Mouse (Mus musculus): ENCODE data around the gene Adam12.

Adam12 gene

DNA sequence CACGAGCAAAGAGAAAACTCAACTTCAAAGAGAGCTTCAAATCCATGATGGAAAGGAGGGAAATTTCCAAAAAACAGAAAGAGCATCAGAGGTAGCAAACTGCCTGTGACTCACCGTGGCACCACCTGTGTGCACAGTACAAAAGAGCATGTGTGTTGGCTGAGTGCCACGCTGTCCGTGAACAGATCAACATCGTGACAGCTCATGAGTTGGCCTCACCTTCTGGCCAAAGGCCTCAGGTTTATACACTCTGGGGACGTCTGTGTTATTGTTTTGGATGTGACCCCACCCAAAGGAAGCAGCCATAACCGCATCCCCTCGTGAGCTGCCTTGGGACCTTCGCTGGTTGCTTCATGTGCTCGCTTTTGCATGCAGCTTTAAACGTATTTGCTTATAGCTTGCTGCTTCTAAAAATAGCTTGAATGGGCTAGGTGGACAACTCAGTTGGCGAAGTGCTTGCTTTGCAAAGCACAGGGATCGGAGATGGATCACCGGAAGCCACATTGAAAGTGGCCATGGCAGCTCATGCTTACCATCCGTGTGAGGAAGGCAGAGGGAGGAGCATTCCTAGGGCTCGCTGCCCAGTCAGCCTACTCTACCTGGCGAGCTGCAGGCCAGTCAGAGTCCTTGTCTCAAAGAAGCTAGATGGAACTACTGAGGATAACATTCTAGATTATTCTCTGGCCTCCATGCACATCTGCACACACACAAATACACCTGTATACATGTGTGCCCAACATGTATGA, 151.8 kb downstream of the Adam12 start:
- no peak for DNase-seq

DNA sequence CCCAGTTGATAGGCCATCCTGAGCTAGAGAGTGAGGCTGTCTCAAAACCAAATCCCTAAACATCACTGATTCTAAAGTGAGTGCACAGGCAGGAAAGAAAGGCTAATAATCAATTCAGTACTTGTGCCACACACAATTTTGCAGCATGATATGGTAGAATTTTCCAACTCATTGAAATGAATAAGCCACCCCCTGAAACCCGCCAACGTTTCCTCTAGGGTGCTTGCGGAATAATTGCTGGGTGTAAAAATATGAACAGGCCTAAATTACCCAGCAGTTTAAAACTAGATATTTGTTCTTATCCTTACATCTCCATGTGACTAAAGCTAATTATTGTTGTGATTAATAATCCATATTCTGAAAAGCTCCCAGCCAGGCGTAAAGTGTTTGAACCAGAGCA, 154.3 kb downstream of the Adam12 start:
- DNase-seq: no peak

DNA sequence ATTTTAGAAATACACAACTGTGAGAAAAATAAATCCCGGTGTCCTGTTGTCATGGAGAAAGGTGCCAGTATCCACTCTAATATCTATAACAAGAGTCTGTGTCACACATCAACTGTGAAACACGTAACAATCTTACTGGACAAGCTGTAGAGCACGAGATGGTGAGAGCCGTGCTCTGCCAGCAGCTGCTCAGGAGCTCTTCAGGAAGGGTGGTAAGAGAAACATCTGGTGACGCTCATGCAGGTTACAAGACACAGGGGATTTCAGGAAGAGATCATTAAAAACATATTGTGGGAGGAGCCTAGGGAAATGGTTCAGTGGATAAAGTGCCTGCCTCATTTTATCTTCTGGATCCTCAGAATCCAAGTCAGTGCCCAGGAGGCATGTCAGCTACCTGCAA, 158.9 kb downstream of the Adam12 start:
- DNase-seq: no peak

DNA sequence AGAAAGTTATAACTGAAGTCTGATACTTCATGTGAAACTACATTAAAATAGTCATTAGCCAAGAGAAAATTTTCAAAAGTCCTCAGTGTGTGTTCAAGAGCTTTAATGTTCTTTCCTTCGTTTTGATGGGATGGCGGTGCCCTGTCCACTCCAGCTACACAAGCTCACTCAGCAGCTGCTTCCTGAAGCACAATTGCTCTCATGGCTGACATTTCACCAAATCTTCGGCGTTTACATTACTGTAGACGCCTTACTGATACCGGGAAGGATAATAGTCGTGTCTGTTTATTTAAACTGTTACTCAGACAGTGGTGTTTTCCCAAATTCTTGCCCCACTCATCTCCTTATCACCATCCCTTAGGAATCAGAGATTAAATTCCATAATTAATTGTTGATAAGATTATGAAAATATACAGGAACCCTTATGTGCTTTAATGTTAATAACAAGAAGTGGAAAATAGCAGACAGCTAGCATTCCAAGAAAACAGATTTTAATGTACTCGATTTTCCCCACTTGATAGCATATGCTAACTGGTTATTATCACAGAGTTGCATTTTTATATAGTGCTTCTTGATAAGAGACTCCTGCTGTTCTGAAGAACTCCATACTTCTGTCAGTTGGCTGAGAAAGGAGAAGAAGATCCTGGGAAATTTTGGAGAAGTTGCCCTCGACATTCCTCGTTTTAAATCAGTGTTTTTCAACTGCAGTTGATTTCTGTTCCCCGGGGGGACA, 160.6 kb downstream of the Adam12 start:
- DNase-seq: no peak

DNA sequence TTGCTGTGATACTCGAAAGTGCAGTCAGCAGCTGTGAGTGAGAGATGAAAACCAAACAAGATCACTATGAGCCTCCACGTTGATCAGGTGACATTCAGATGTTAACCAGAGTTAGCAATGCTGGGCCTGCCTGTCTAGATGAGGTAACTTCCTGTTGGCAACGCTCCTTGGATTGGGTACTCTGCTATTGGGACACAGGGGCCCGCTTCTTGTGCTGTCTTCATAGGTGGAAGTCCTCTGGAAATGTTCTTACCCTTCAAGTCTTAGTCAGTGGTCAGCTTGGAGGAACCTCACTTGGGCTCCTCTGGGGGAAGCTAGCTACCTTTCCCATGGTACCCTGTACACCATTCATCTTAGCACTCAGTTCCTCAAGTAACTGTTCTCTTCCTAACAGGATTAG, 169.3 kb downstream of the Adam12 start:
- no peak for DNase-seq

DNA sequence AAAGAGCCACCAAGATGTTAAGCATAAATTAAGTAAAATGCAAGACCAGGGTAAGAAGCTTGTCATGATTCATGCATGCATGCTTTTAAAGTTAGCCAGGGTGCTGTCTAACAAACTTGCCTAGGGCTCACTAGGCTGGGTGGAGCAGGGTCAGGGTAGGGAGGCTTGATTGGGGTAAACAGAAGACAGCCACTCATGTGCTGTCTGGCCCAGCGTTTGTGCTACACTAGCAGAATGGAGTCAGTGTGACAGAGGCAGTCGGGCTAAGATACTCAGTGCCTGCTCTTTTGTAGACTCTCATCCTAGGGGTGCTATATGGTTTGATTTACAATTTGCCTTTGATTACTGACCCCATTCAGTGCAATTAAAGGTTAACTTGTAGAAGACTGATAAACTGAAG, 179.5 kb downstream of the Adam12 start:
- no peak for DNase-seq

DNA sequence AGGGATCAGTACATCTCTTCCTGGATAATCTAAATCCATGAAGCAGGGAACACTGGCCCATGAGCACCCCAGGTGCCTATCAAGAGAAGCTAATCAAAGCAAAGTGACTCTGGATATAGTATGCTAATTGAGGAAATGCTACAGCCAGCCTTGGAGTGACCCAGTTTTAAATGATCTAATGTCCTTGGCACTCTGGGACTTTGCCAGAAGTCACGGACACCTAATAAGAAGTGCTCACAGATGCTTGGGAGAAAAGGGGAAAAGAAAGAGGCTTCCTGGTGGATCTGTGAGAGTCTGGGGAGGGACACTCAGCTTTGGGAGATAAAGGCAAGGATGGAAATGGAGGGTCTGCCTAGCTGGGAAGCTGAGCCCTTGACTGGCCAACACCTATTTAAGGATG, 181.6 kb downstream of the Adam12 start:
- DNase-seq: no peak

DNA sequence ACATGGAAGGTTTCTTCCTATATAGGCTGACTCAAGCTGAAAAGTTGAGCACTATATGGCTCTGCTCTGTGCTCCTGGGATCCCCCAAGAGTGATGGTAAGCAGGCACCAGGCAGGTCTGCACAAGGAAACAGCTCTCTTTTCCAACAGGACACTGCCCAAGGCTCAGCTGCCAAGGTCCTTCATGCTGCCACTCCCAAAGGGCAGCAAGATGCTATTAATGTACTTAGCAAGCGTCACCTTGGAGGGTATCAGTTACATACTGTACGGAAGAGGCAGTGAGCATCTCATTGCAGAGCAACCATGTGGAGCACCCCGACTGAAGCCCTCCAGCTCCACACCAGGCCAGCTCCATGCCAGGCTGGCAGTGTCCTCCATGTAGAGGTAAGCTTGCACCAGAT, 185.6 kb downstream of the Adam12 start:
- DNase-seq: no peak

DNA sequence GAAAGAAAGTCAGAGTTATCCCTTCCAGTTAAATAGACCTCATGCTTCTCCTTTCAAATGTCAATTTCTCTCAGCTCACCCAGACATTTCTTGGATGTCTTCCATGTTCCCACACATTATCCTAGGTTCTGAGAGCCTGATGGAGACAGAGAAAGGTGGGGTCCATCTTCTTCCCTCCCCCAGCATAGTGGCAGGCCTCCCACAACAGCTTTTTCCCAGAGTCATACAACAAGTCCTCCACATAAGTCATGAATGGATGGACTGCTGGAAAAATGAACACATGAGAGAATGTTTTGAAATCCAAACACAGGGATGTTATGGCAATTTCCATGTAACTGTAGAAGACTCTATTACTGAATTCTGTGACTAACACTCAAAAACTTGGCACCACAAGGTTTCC, 188.4 kb downstream of the Adam12 start:
- DNase-seq: no peak

DNA sequence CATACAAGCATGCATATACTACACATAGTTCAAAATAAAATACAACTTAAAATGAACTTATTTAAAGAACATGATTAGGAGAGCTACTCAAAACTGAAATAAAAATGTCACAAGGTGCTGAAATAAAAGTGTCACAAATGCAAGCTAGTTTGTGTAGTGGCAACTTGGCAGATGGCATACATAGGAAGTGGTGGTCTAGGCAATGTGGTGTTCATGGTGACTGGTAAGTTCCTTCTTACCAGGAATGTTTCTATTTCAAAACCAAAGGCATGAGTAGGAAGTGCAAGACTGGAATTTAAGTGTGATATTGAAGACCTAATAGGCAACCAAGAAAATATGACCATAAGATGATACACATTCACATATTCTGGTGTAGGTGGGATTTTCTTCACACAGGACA, 189.3 kb downstream of the Adam12 start:
- DNase-seq: no peak

DNA sequence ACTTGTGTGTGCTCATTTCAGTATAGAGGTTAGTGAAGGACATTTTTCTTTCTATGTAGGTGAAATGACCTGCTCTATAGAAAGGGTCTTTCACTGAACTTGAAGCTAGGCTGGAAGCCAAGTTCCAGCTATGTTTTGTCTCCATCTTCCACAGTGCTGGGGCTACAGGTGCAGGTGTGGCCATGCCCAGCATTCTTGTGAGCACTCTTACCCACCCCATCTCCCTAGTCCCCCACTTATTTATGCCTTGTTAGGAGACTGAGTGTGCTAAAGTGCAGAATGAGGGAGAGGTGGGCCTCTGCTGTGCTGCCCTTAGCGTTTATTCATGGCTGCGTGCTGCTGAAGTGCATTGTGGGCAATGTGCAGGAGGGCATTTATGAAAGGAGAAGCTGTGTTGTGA, 198.0 kb downstream of the Adam12 start:
- DNase-seq: no peak

DNA sequence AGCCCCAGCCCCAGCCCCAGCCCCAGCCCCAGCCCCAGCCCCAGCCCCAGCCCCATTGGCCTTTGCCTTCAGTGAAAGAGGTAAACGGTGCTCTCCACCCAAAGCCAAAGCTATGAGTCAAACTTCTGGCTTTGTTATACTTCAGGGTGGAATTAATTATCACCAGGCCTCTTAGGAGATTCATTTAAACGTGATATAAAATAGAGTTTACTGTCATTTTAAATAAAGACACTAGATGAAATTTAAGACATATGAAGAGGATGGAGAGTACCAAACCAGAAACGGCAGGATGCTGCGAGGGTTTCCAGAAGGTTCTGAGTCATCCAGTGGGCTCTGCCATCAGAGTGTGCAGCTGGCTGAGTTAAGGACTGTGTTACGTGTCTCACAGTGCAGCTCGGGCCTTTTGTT, 199.0 kb downstream of the Adam12 start:
- no peak for DNase-seq

DNA sequence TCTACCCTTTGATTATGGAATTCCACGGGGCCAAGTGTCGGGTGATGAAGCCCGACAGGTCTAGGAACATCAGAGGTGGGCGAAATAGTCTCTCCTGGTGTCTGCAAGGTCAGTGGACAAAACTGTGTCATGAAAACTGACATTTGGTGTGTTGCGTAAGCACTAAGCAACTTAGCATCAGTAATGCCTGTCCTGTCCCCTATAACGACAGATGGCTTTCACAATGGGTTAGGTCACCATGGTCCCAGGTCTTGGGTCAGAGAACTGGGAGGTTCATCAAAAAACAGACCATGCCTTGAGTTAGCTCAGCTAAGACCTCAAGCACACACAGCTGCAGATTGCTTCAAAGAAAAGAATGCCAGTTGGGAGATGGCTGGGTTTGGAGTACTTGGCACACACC, 200.2 kb downstream of the Adam12 start:
- DNase-seq: no peak

DNA sequence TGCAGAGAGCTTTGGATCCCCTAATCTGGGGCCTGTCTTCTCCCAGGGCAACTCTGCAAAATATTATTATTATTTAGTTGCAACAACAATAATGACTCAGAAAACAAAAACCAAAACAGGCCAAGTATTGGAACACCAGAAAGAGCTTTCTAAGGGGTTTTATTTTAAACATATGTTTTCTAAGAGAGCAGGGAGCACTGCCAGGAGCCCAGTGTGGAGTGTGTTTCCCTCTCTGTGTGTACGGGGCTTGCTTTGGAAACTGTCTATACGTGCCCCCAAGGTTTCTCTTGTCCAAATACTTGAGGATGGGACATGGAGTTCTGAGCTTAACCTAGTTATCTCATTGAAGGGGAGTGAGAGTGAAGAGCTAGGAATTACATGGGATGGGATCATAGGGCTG, 200.7 kb downstream of the Adam12 start:
- no peak for DNase-seq

DNA sequence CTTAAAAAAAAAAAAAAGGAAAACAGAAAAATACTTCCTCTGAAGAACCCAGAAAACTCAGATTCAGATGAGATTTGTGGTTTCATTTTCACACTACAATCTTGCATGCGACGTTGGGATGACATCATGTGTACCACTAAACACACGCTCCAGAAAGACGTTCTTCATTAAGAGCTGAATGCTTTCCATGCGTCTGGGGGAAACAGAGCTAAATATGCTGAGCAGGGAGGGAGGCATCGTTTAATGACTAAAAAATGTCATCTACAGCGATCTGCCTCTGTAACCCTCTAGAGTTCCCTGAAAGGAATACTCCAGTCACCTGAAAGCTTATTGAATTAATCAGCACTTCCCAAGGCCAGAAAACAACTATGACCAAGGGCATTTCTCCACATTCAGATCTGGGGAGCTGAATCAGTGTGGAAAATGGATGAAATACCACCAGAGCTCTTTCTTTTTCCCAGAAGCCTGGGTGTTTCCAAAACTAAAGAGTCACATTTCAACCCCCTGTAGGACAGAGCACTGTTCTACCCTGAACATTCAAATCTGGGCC, 203.6 kb downstream of the Adam12 start:
- no peak for DNase-seq

DNA sequence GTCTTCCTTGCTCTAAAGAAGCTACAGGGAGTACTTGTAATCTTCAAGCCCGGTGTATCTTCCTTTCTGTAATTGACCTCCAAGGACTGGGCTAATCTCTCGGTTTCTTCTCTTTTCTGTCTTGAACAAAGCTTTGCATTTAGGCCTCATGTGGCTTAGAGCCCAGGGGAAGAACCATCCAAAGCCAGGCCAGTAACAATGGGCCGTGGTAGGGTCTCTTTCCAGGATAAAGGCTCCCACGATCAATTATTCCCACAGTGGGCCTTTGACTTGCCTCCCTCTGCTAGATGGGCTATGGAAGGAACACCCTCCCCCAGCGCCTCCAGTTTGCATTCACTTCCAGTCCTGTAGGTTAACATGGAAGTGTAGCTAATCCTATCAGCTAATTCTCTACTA, 204.9 kb downstream of the Adam12 start:
- no peak for DNase-seq

DNA sequence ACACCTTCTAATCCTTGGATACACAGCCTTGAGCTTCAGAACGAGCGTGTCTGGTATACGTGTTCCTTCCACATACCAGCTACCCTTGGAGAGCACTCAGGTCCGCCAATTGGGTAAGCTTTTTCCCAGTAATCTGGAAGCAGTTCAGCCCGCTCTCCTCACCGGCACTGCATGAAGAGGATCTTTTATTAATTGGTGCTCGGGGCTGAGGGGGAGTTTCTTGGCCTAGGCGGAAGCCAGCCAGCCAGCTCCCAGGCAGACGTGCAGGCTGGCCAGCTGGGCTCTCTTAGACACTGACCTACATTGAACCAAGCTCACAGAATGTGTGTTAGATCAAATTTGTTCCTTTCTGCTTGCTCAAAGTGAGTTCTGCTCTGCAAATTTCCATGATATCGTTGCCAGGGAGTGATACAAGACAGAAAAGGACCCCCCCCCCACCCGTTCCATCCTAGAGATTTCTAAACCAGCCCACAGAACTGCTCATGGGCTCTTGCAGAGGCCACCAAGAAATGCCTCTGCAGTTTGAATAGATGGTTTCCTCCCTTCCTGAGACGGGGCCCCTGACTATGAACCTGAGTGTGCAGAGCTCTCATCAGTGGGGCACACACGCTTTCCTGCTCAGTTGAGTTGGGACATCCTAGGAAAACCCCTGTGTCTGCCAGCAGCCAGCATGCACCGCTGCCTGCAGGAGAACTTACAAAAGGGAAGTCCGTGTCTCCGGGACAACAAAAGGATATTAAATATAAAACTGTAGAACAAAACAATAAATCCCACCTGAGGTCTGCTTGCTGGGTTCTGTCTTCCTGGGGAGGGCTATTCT, 205.5 kb downstream of the Adam12 start:
- peak; percentile 22 for DNase-seq

DNA sequence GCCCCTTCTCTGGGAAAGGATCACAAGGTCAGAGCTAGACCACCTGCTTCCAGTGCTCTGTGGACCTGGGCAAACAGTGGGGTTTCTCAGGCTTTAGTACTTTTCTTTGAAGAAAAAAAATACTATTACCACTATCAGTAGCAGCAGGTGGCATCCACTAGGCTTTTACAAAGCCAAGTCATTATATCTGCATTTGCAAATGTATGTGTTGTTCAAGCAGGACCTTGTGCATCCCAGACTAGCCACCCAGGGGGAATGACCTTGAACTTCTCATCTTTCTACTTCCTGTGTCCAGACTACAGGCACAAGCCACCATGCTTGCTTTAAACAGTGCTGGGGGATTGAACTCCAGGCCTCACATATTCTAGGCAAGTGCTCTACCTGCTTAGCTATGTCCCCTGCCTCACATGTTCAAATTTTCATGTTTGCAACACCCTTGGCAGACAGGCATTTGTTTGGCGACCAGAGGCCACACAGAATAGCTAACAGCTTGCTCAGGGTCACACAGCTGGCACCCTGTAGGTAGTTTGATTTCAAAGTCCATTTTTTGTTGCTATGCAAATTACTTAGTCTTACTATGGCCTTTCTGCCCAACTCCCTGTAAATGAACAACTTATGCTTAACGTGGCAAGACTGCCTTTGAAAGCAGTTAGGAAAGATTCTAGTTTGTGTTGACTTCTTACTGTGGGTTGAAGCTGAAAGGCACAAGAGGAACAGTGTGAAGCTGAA, 209.6 kb downstream of the Adam12 start:
- peak; percentile 39 for DNase-seq

DNA sequence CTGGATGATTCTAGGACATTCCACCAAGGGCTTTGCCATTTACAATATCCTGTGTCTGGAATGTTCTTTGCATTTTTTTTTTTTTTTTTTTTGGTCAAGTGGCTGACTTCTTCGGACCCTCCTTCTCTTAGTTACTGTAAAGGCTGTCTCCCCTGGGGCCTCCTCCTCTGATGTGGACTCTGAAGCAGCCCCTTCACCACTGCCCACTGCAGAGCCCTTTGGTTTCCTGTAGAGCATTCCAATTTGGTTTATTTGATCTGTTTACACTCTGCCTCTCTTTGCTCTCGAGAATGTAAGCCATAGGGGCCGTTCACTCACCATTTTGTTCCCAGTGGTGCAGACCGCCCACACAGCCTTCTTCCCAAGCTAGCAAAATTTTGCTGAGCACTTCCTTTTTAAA, 216.7 kb downstream of the Adam12 start:
- DNase-seq: no peak

DNA sequence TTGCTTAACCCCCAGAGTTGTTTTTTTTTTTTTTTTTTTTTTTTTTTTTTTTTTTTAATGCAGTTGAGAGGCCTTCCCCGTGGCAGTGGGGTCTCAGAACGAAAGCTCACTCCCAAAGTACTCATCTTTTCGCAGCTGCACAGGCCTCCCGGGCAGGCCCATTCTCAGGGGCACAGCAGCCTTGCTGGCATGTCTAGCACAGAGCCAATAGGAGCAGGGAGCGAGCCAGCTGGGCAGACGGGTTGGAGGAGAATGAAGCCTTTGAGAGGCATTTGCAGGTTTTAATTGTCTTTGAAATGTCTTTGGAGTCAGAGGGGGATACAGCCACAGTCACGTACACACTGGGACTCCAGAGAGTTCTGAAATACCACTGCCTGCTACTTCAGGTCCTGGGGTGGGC, 217.2 kb downstream of the Adam12 start:
- DNase-seq: no peak

DNA sequence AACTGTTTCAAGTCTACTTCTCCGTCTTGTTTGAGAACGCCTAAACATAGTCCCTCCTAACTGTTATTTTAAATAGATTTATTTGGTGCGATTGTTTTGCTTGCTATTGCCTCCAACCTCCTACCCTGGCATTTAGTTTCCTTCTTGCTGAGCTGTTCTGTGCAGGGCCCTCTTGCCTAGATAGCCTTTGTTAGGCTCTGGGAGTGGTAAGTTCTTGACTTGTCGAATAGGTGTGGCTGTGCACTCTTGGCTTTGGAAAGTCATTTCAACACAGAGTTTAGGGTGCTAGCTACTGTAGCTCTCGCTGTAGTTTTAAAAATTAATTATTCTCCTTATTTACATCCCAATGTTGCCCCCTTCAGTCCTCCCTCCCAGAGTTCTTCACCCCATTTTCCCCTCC, 222.8 kb downstream of the Adam12 start:
- no peak for DNase-seq

DNA sequence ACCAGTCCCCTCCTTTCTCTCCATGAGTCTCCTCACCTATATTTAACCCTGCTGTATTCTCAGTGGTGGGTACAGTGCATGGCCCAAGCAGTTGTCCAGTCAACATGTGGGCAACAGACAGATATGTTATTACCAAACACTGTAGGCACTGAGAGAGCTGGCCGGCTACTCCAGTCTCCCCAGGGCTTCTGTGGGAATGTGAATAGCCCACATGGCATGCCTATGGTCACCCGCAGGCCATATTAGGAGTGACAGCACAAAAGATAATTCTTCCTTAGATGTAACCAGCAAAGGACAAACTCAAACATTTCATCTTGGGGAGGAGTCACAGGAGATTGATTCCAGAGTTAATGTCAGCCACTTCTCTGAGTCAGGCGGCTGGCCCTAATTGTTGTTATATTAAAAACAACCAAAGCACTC, 224.0 kb downstream of the Adam12 start:
- DNase-seq: no peak

DNA sequence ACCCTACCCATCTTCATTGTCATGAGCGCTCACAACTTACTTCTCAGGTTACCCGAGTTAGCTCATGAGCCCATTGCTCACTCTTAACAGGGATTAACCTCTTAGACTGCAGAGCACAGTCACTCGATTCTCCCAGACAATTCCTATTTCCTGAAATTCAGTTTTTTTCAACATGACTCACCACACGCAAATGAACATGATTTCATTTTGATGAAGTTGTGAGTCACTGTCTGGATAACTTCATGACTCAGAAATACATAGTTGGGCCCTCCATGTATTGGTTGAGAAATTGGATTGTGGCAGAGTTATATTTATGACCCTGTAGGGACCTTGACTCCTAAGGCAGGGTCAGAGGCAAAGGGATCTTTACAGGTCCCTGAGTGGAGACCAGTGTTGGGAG, 230.4 kb downstream of the Adam12 start:
- DNase-seq: no peak
